Mouse (Mus musculus): ENCODE data around the gene Fes. TPM values are rescaled to one million over a fixed set of nuclear protein-coding genes. Genes with fewer than 3 reads are reported as not detected.

The Fes gene
- total RNA-seq (2021), result 10 to 100 TPM; 16.4 to 21.5 TPM

- DNase-seq, result peak; percentile 80
Measured at GRCm38 (mm10) chr7:80387633-80388543, at the start of gene Fes. Gene Fes (minus strand): TSS chr7:80387946.

- no peak for DNase-seq
Measured at GRCm38 (mm10) chr7:80436571-80436970, 48.8 kb upstream of the Fes start.

- no peak for DNase-seq
Measured at GRCm38 (mm10) chr7:80435594-80435993, 47.8 kb upstream of the Fes start.

- DNase-seq, result no peak
Measured at GRCm38 (mm10) chr7:80429661-80430060, 41.9 kb upstream of the Fes start.

- no peak for DNase-seq
Measured at GRCm38 (mm10) chr7:80427730-80428129, 40.0 kb upstream of the Fes start.

GRCm38 (mm10) chr7:80426363-80426762 is 38.6 kb upstream of the Fes start:
- no peak for DNase-seq

- DNase-seq, result no peak
Measured at GRCm38 (mm10) chr7:80424722-80425121, 37.0 kb upstream of the Fes start.

- peak; percentile 60 for DNase-seq
Measured at GRCm38 (mm10) chr7:80422759-80423480, 35.2 kb upstream of the Fes start.

- DNase-seq, result no peak
Measured at GRCm38 (mm10) chr7:80421576-80421975, 33.8 kb upstream of the Fes start.

GRCm38 (mm10) chr7:80420586-80420985 is 32.8 kb upstream of the Fes start:
- no peak for DNase-seq

- no peak for DNase-seq
Measured at GRCm38 (mm10) chr7:80419278-80419677, 31.5 kb upstream of the Fes start.

GRCm38 (mm10) chr7:80418036-80418435 is 30.3 kb upstream of the Fes start:
- no peak for DNase-seq

- no peak for DNase-seq
Measured at GRCm38 (mm10) chr7:80417601-80418000, 29.9 kb upstream of the Fes start.

- DNase-seq, result no peak
Measured at GRCm38 (mm10) chr7:80416969-80417368, 29.2 kb upstream of the Fes start.

GRCm38 (mm10) chr7:80414303-80414855 is 26.6 kb upstream of the Fes start:
- DNase-seq, result no peak

- no peak for DNase-seq
Measured at GRCm38 (mm10) chr7:80413512-80414302, 26.0 kb upstream of the Fes start.

GRCm38 (mm10) chr7:80412781-80413180 is 25.0 kb upstream of the Fes start:
- no peak for DNase-seq

GRCm38 (mm10) chr7:80412279-80412678 is 24.5 kb upstream of the Fes start:
- no peak for DNase-seq

GRCm38 (mm10) chr7:80410380-80410779 is 22.6 kb upstream of the Fes start:
- no peak for DNase-seq

- DNase-seq, result no peak
Measured at GRCm38 (mm10) chr7:80407712-80408111, 20.0 kb upstream of the Fes start.

GRCm38 (mm10) chr7:80406186-80406585 is 18.4 kb upstream of the Fes start:
- no peak for DNase-seq

GRCm38 (mm10) chr7:80405188-80405695 is 17.5 kb upstream of the Fes start, which contains the start of gene Furin:
Gene Furin (minus strand): TSS chr7:80405436.
- DNase-seq, result no peak

Data from heart, postnatal 4 days (tissue).